Mouse (Mus musculus) heart, postnatal 0 days (tissue): ENCODE data around the gene Usp21. TPM values are rescaled to one million over a fixed set of nuclear protein-coding genes. Genes with fewer than 3 reads are reported as not detected.

Source experiments
- ATAC-seq: fragments of 200-750 bp; cut with Nextera tagmentation; 2 replicates; pipeline ENCODE4 v1.8.0; 2017; ENCODE audit warnings: low read depth, moderate number of reproducible peaks, moderate library complexity; ENCODE audit not compliant: insufficient read depth
- DNase-seq: peaks from one replicate; pipeline ENCODE4 v3.0.0-alpha.2; 2016; ENCODE audit warnings: low spot score
- H3K27ac ChIP-seq: fragments of 300-500 bp; sonication (generic); 2 replicates; pipeline ENCODE4 v1.5.1; 2014; ENCODE audit warnings: low read depth, mild to moderate bottlenecking
- H3K27me3 ChIP-seq: fragments of 300-500 bp; sonication (generic); 2 replicates; pipeline ENCODE4 v1.6.1; 2014; ENCODE audit warnings: low read length, mixed read lengths; ENCODE audit not compliant: control insufficient read depth, insufficient read depth
- H3K36me3 ChIP-seq: fragments of 300-500 bp; sonication (generic); replicated peaks from 2 replicates; pipeline ENCODE4 v1.6.1; 2014; ENCODE audit warnings: low read length, mixed read lengths; ENCODE audit not compliant: control insufficient read depth, insufficient read depth
- H3K4me1 ChIP-seq: fragments of 300-500 bp; sonication (generic); 2 replicates; pipeline ENCODE4 v1.6.1; 2014; ENCODE audit warnings: antibody characterized with exemption; ENCODE audit not compliant: control insufficient read depth, insufficient read depth
- H3K4me2 ChIP-seq: fragments of 300-500 bp; sonication (generic); 2 replicates; pipeline ENCODE4 v1.6.1; 2014; ENCODE audit warnings: low read depth, mild to moderate bottlenecking, low read length, moderate library complexity
- H3K4me3 ChIP-seq: fragments of 300-500 bp; sonication (generic); 2 replicates; pipeline ENCODE4 v1.5.1; 2014; ENCODE audit warnings: low read depth, low read length
- H3K9ac ChIP-seq: fragments of 300-500 bp; sonication (generic); replicated peaks from 2 replicates; pipeline ENCODE4 v1.6.1; 2014; ENCODE audit warnings: low read depth, low read length, mixed read lengths
- H3K9me3 ChIP-seq: fragments of 300-500 bp; sonication (generic); replicated peaks from 2 replicates; pipeline ENCODE4 v1.6.1; 2016; ENCODE audit warnings: low read length; ENCODE audit not compliant: control insufficient read depth
- CTCF ChIP-seq: IDR thresholded peaks from 2 replicates; pipeline ENCODE4 v1.5.1; 2016; ENCODE audit warnings: antibody characterized with exemption, control low read depth, low read depth
- EP300 ChIP-seq: IDR thresholded peaks from 2 replicates; pipeline ENCODE4 v1.6.1; 2016; ENCODE audit warnings: antibody characterized with exemption, low read depth
- WGBS: fragments of 180-500 bp; shearing (Covaris S2); extraction: QIAGEN DNeasy Blood & Tissue Kit; methylation state at CpG from one replicate; pipeline ENCODE4 v1.1.7; 2014; 5-methylcytosine and 5-hydroxymethylcytosine counted together
- polyA plus RNA-seq: library from polyadenylated mRNA; unstranded; fragments of >200 nt; fragmentation: Nextera tagmentation; extraction: Ambion mirVana; gene quantifications from 2 replicates; pipeline ENCODE4 v1.2.1, GENCODE M21; 2015
- total RNA-seq: library from RNA; depleted of rRNA; stranded (reverse); fragments of >200 nt; gene quantifications from 2 replicates; pipeline ENCODE4 v1.2.3, GENCODE M21; 2014; ENCODE audit warnings: low replicate concordance

Gene Usp21
- total and polyA plus RNA-seq, 2 experiments from 2014 or later, result 27.3 to 30.6 TPM

DNA sequence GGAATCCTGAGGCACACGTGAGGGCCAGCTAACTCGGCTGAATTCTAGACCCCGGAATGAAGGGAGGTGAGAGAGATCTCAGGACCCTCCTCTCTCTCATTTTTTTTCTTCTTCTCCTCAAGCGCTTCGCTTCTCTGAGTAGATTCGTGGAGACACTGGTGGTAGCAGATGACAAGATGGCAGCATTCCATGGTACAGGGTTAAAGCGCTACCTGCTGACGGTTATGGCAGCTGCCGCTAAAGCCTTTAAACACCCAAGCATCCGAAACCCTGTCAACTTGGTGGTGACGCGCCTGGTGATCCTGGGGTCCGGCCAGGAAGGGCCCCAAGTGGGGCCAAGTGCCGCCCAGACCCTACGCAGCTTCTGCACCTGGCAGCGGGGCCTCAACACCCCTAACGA lies 35.4 kb downstream of the Usp21 start:
- H3K27me3 ChIP-seq, result no peaks in the 10 kb centered on the region
- peaks cover 11% of the 10 kb centered on the region for H3K4me1 ChIP-seq
- ATAC-seq, result no peak
- no peak for DNase-seq
- H3K4me3 ChIP-seq, result peak overlapping the region; percentile 50; the same call in 1 of the 2 replicates
- TF ChIP-seq CTCF (no peak), EP300 (no peak)
- peak overlapping the region; percentile 65 for H3K4me2 ChIP-seq
- H3K9ac ChIP-seq, result peak overlapping the region; percentile 53; the same call in 1 of the 2 replicates
- no peaks in the 10 kb centered on the region for H3K9me3 ChIP-seq
- H3K27ac ChIP-seq, result peak overlapping the region; percentile 93
- WGBS, result 55% methylated on average over 17 of the region's 17 CpGs
- peaks cover 5% of the 10 kb centered on the region for H3K36me3 ChIP-seq

DNA sequence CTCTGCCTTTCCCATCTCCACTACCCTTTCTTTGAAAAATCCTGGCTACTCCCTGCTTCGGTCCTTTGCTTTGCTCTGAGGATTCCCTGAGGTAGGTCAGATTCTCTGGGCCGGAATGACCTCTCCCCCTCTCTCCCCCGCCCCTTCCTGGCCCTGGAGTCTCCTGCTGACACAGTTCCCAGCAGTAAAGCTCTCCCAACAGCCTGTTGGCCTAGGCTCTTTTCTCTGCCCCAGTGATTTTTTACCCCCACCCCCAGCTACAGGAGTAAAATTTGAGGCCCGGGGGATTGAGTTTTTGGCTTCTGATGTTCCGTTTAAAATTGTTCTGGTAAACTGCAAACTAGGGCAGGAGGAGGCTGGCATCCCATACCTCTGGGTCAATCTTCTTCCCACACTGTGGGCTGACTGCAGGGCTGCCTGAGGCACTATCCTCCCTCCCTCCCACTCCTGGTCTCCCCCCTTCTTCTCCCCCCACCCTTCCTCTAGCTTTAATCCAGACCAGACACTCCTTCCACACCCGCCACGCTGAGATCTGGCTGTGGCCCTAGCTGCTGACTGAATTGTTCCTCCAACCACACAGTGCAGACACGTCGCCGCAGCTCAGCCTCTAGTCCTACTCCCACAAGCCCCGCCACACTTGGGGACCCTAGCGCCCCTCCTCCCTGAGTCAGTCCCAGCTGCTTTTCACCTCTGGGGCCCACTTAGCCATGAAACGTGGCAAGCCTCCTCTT lies 36.0 kb downstream of the Usp21 start:
- H3K27me3 ChIP-seq, result no peaks in the 10 kb centered on the region
- ATAC-seq (no peak), DNase-seq (no peak)
- peaks cover 5% of the 10 kb centered on the region; the same call in 1 of the 2 replicates for H3K36me3 ChIP-seq
- TF ChIP-seq EP300 (no peak), CTCF (no peak)
- H3K9ac ChIP-seq, result peak overlapping the region; percentile 53
- peak overlapping the region; percentile 93 for H3K27ac ChIP-seq
- H3K4me3 ChIP-seq, result peak overlapping the region; percentile 50
- peak overlapping the region; percentile 65 for H3K4me2 ChIP-seq
- 26% methylated on average over 13 of the region's 13 CpGs for WGBS
- H3K4me1 ChIP-seq, result peaks cover 12% of the 10 kb centered on the region
- H3K9me3 ChIP-seq, result no peaks in the 10 kb centered on the region

DNA sequence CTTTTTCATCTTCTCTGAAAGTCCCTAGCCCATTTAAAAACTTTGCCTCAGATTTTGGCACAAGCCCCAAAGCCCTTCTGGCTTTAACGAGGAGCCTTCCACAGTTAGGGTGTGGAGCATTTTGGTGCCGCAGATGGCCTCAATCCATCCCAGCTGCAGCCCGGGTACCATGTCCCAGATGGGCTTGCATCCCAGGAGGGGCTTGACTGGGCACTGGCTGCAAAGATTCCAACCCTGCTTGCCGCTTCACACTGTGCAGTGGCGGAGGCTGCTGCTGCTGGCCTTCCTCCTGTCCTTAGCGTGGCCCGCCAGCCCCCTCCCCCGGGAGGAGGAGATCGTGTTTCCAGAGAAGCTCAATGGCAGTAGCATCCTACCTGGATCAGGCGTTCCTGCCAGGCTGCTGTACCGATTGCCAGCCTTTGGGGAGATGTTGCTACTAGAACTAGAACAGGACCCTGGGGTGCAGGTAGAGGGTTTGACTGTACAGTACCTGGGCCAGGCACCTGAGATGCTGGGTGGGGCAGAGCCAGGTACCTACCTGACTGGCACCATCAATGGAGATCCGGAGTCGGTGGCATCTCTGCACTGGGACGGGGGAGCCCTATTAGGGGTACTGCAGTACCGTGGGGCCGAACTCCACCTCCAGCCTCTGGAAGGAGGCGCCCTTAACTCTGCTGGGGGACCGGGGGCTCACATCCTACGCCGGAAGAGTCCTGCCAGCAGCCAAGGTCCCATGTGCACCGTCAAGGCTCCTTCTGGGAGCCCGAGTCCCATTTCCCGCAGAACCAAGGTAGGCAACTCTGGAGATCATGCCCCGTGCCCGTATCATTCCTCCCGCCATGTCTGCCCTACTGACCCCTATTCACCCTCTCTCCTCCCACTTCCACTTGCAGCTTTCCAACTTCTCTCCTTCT lies 36.9 kb downstream of the Usp21 start, which contains the start of gene Ndufs2:
TSS of gene Ndufs2 (minus strand) at position 709 of the 914 bp plus-strand sequence.
- Histone ChIP-seq H3K9ac (peak within 1 kb of the TSS; percentile 53), H3K27me3 (no peaks in the 10 kb centered on the region), H3K4me2 (peak within 1 kb of the TSS; percentile 65), H3K36me3 (peaks cover 5% of the 10 kb centered on the region; the same call in 1 of the 2 replicates), H3K4me1 (peaks cover 14% of the 10 kb centered on the region), H3K4me3 (peak within 1 kb of the TSS; percentile 50), H3K9me3 (no peaks in the 10 kb centered on the region), H3K27ac (peak within 1 kb of the TSS; percentile 93)
- DNase-seq (no peak), ATAC-seq (no peak)
- WGBS, result 31% methylated on average over 26 of the region's 26 CpGs
- no peak for TF ChIP-seq CTCF
- TF ChIP-seq EP300, result no peak

DNA sequence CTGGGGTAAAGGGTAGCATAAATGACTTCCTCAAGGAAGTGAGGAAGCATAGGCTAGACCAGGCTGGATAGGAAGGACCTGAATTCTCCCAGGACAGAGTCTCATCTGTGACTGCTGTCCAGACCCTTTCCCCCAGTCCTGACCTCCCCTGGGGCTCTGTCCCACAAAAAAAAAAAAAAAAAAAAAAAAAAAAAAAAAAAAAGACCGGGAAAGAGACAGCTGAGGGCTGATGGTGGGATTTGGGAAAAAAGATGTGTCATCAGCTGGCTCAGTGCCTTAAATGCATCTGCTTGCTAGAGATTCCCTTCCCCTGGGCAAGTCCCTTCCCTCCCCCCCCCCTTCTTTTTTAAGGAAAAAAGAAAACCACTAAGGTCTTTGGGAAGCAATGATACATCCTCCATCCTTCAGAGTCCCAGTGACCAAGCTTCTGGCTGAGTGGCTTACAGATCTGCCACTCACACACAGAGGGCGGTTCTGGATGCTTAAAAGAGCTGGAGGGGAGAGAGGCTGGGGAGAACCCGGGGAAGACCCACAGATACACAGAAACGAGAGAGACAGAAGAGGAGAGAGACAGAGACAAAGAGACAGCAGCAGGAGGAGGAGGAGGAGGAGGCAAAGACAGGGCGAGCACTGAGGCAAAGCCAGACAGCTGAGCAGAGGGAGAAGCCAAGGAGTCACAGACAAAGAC lies 37.7 kb downstream of the Usp21 start, which contains the start of gene Adamts4:
TSS of gene Adamts4 (plus strand) at position 509 of the 688 bp plus-strand sequence.
- DNase-seq (peak; percentile 58), ATAC-seq (no peak)
- 15% methylated on average over 5 of the region's 5 CpGs for whole genome bisulfite sequencing
- Histone ChIP-seq H3K4me3 (peak within 1 kb of the TSS; percentile 50), H3K27me3 (no peaks in the 10 kb centered on the region), H3K4me1 (peaks cover 20% of the 10 kb centered on the region), H3K36me3 (peaks cover 5% of the 10 kb centered on the region; the same call in 1 of the 2 replicates), H3K27ac (peak within 1 kb of the TSS; percentile 93), H3K9me3 (no peaks in the 10 kb centered on the region), H3K4me2 (peak within 1 kb of the TSS; percentile 65), H3K9ac (peak within 1 kb of the TSS; percentile 53)
- TF ChIP-seq CTCF (no peak), EP300 (no peak)
